Mouse (Mus musculus): ENCODE results near the gene Exosc7. TPM values are rescaled to one million over a fixed set of nuclear protein-coding genes. Genes with fewer than 3 reads are reported as not detected.

Gene Exosc7
- total and polyA plus RNA-seq, 3 experiments: 7.6 to 39.3 (median 29.6) TPM

DNA sequence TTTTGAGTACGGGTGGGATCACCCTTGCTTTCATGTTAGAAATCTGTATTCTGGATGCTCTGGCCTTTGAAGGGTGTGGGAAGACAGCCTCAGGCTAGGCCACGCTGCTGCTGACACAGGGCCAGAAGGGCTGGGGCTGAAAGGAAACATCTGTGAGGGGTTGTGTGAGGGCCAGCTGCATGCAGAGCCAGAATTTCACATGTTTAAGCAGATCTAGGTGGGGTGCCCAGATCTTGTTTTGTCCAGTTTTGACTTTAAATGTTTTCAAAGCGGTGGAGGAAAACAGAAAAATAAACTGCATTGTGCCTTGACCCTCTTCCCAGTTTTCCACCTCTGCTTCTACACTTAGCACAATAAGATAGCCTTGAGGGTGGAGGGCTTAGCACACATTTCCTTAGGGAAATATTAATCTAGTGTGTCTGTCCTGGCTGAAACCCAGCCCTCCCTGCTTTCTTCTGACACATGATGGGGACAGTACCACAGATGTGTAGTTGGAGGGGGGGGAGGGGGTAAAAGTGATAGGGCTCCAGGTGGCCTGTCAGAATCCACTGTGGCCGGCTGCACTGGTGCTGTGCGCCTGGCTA is 26.0 kb downstream of the Exosc7 start:
- DNase-seq: peak; percentile 54

GRCm38 (mm10) chr9:123139887-123140614 is 27.0 kb downstream of the Exosc7 start:
- no peak for DNase-seq

GRCm38 (mm10) chr9:123148430-123148829 is 35.4 kb downstream of the Exosc7 start:
- DNase-seq: no peak

DNA sequence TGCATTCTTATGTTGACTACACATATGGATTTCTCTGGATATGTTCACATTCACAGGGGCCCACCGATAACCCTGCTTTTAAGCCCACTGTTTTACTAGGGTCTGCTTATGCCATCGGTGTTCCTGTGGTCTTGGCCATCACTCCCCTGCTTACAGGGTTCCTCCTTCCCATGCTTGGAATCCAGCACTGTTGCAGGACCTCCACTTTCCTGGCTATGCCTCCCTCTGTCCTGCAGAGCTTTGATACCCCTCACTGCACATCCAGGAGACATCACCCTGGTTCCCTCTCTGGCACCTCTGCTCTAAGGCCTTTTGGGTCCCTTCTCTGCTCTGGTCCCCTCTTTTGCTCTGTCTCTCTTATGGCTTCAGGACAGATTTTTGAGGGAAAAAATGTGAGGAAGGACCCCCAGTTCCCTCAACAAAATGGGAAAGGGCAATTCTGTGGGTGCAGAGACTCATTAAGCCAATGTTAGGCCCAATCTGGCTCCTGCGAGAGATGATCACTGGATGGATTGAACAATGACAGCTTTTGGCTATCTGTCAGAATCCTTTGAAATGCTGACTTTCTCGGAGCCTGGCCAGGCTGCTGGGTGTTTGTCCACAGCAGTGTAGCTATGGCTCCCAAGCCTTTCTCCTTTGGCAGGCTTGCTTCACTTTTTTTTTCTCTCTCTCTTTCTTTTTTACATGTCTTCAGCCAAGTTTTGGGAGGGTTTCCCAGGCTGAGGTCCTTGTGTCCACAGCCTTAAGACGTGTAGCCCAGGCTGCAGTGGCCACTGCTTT is 37.4 kb downstream of the Exosc7 start, which contains the start of gene Clec3b:
Clec3b (plus strand) TSS at position 706 of the 780 bp plus-strand sequence.
- peak; percentile 41 for DNase-seq

GRCm38 (mm10) chr9:123151561-123151960 is 38.5 kb downstream of the Exosc7 start:
- no peak for DNase-seq

GRCm38 (mm10) chr9:123152026-123152425 is 39.0 kb downstream of the Exosc7 start:
- DNase-seq: no peak

DNA sequence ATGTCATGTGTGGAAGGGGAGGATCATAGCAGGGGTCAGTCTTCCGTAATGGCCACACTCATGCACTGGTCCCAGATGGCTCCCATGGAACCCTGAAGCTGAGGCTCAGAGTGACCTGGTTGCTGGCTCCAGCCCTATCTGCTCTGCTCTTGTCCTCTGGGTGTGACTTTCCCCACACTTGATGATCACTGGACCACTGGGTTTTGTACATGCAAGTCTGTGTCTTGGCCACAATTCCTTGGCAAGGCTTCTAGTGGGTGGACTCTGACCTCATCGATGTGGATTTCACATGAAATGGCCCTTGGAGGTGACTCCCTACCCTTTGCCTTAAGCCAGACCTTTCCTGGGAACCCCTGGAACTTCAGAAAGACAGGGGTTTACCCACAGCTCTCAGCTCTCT is 40.1 kb downstream of the Exosc7 start:
- DNase-seq: no peak

DNA sequence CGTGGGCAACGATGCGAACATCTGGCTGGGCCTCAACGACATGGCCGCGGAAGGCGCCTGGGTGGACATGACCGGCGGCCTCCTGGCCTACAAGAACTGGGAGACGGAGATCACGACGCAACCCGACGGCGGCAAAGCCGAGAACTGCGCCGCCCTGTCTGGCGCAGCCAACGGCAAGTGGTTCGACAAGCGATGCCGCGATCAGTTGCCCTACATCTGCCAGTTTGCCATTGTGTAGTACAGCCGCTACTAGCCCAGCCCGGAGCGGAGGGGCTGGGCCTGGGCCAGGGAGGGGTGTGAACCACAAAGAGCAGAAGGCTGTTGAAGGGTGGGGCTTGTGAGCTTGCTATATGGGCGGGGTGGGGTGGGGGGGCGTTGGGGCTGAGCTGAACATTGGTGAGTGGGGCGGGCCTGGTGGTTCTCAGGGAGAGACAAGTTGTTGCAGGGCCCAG is 43.9 kb downstream of the Exosc7 start:
- DNase-seq: peak; percentile 65

DNA sequence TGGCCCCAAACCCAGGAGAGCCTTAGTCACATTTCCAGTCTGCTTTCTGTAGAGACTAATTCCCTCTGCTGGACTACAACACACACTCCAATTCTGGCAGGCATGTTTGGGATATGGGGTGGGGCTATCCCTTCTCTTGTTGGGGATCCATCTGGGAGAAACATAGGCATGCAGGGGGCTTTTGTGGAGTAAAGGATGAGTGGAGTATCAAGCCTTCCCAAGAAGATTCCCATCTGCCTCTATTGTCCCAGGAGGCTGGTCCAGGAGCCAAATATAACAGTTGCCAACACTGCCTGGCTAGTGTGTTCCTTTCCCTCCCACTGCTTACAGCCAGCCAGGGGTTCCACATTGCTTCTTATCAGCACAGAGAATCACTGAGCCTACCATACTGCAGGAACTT is 44.7 kb downstream of the Exosc7 start:
- DNase-seq: no peak

DNA sequence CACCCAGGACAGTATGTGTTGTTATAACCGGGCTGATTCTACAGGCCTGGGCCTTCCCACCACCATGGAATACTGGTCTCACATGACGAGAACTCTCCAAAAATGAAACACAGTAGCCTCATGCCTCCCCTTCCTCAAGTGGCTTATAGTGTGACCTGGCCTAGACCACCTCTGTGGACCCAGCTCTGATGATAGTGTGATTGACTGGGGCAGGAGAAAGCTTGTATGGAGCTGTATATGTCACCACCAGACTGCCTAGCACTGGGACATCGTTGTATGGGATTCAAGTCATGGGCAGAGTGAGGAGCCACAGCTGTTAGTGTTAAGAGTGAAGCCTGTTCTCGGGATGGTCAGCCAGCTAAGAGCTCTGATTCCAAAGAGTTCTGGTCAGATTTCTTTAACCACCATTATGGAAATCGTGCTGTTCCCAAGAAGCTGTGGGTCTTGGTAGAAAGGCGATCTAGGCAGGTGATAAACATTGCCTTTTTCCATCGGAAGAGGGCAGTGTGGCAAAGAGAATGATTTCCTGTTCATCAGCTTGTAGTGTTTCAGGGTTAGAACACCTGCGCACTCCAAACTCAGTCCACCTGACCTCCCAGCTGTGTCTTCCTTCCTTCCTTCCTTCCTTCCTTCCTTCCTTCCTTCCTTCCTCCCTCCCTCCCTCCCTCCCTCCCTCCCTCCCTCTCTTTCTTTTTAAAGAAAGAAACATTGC is 45.3 kb downstream of the Exosc7 start:
- no peak for DNase-seq

- peak; percentile 67 for DNase-seq
These were observed 46.3 kb downstream of the Exosc7 start for GRCm38 (mm10) chr9:123159330-123159729.

DNA sequence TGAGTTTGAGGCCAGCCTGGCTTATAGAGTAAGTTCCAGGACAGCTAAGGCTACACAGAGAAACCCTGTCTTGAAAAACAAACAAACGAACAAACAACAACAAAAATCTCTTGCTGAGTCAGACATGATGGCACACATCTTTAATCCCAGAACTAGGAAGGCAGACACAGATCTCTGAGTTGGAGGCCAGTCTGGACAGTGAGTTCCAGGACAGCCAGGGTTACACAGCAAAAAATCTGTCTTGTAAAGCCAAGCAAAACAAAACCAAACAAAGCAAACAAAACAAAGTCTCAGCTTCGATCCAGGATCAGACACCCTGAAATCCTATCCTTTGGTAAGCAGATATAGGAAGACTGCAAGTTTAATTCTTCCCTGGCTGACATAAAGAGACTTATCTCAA is 48.8 kb downstream of the Exosc7 start:
- DNase-seq: no peak

GRCm38 (mm10) chr9:123162985-123163694 is 50.1 kb downstream of the Exosc7 start:
- DNase-seq: no peak

- no peak for DNase-seq
These were observed 52.9 kb downstream of the Exosc7 start for GRCm38 (mm10) chr9:123165781-123166443.

DNA sequence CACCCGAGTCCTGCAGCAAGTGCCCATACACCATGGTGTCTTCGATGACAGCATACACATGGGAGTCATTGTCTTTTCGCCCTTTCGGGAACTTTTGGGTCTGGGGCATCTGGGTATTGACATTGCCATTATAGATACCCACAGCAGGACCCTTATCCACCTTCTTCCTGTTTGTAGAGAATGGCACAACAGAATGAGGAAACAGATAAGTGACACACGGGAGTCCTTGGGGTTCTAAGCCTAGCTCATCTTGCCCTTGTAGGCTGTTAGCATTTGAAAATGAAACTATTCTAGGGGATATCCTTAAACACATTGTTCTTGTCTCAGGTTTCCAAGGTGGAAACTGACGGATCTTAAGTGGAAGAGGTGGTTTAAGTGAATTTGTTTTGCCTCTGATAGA is 60.7 kb downstream of the Exosc7 start:
- DNase-seq: no peak

GRCm38 (mm10) chr9:123174356-123174755 is 61.3 kb downstream of the Exosc7 start:
- no peak for DNase-seq

GRCm38 (mm10) chr9:123177380-123178048 is 64.5 kb downstream of the Exosc7 start:
- no peak for DNase-seq

DNA sequence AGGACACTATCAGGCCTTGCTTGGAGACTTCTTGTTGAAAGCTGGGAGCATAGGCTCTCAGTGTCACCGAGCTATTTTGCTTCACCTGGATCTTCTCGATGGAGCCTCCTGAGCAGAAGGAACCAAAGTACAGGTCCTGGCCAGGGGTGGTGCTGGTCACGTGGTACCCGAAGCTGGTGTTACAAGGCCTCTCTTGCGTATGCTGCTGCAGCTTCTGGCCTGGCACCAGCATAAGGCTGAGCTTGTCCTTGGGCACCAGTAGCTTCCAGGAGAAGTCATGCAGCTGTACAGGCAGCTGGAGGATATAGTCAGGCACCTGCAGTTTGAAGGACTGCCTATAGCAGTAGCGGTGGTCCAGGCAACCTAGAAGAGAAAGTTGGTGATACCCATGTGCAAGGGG is 67.0 kb downstream of the Exosc7 start:
- DNase-seq: peak; percentile 34

GRCm38 (mm10) chr9:123183226-123183625 is 70.2 kb downstream of the Exosc7 start:
- DNase-seq: no peak

- no peak for DNase-seq
These were observed 72.5 kb downstream of the Exosc7 start for GRCm38 (mm10) chr9:123185546-123185945.

Data from adrenal gland, adult 2 months (tissue).